28 mouse cellular contexts compared by ENCODE assay signal in the genomic region with DNA sequence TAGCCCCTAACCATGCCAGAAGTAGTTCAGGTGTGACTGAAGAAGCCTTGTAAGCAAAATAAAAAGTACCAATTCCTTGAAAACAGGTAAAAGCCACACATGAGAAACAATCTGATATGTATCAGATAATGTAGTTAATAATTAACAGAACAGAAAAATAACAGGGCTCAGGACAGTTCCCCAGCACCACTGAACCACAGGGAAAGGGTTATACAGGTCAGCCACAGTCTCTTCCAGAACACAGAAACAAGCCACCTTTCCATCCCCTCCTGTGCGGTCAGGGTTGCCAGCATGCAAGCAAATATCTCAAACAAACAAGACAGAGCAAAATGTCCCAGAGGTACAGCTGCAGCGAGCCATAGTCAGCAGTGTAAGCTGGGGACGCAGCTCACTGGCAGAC. TPM values are rescaled to one million over a fixed set of nuclear protein-coding genes. Genes with fewer than 3 reads are reported as not detected.
A peak's percentile ranks its signal among the peaks of the same experiment; 100 is the strongest.
DNase-seq lines count a peak whose midpoint lies in the region; ATAC-seq and TF ChIP-seq lines count a peak whose summit lies in the region.
"Had no signal": no experiment of that assay in that cellular context is flagged by ENCODE, and none has a peak within 500 bp of the region (broad histone marks: within the 10 kb centered on the region; RNA-seq: fewer than 3 reads in every experiment).

No protein-coding gene starts in this region.

- H3K4me1 ChIP-seq in kidney, adult 2 months (ENCODE audit: control insufficient read depth, insufficient read depth, low read length), result peaks cover 7% of the 10 kb centered on the region
- H3K4me1 ChIP-seq in intestine, embryonic 16.5 days (ENCODE audit: control insufficient read depth, insufficient read depth, low read length), result no peaks in the 10 kb centered on the region
- peaks cover 11% of the 10 kb centered on the region for H3K4me1 ChIP-seq in liver, embryonic 11.5 days (replicated peaks; ENCODE audit: control insufficient read depth, insufficient read depth, low read length)
- H3K4me1 ChIP-seq in liver, embryonic 16.5 days (ENCODE audit: control insufficient read depth, low read depth, low read length), result peaks cover 39% of the 10 kb centered on the region
- H3K4me1 ChIP-seq: embryonic facial prominence, embryonic 10.5 days; embryonic facial prominence, embryonic 15.5 days; forebrain, embryonic 15.5 days; hindbrain, embryonic 13.5 days; limb, embryonic 13.5 days; midbrain, embryonic 15.5 days; neural tube, embryonic 15.5 days had no signal

- H3K27me3 ChIP-seq in kidney, adult 2 months (replicated peaks; ENCODE audit: control insufficient read depth, insufficient read depth, low read length), result no peaks in the 10 kb centered on the region
- no peaks in the 10 kb centered on the region for H3K27me3 ChIP-seq in intestine, embryonic 16.5 days (replicated peaks; ENCODE audit: control insufficient read depth, insufficient read depth, low read length)
- H3K27me3 ChIP-seq in liver, embryonic 11.5 days (replicated peaks; ENCODE audit: control insufficient read depth, insufficient read depth, low read length), result no peaks in the 10 kb centered on the region
- H3K27me3 ChIP-seq in liver, embryonic 16.5 days (ENCODE audit: control insufficient read depth, insufficient read depth, low read depth, low read length), result no peaks in the 10 kb centered on the region
- H3K27me3 ChIP-seq: embryonic facial prominence, embryonic 15.5 days; forebrain, embryonic 15.5 days; hindbrain, embryonic 13.5 days; limb, embryonic 13.5 days; midbrain, embryonic 15.5 days; neural tube, embryonic 15.5 days had no signal

- 42% methylated on average over 3 of the region's 3 CpGs for whole genome bisulfite sequencing in kidney, adult 2 months
- WGBS in intestine, embryonic 16.5 days, result 47% methylated on average over 3 of the region's 3 CpGs
- 68% methylated on average over 3 of the region's 3 CpGs for WGBS in liver, embryonic 11.5 days
- 63% methylated on average over 3 of the region's 3 CpGs for WGBS in liver, embryonic 16.5 days (ENCODE audit: insufficient replicate concordance)

- peak; percentile 55 for ATAC-seq in intestine, embryonic 16.5 days
- ATAC-seq in liver, embryonic 11.5 days (replicated peaks; ENCODE audit: low FRiP score), result no peak
- peak; percentile 53 for ATAC-seq in liver, embryonic 16.5 days (ENCODE audit: low read depth)
- no peak for ATAC-seq in cerebellum, adult (ENCODE audit: insufficient number of reproducible peaks, low FRiP score, low TSS enrichment)
- ATAC-seq: forebrain, embryonic 15.5 days; midbrain, embryonic 15.5 days had no signal

- TF ChIP-seq POLR2A in kidney, adult 2 months (IDR thresholded peaks at IDR 0.05; ENCODE audit: low read depth, low read length), result no peak

- no peak overlapping the region for H3K9ac ChIP-seq in intestine, embryonic 16.5 days (ENCODE audit: low read depth, low read length)
- H3K9ac ChIP-seq in liver, embryonic 11.5 days (ENCODE audit: low read depth, low read length), result no peak overlapping the region
- H3K9ac ChIP-seq in liver, embryonic 16.5 days (ENCODE audit: low read depth, low read length), result no peak overlapping the region
- H3K9ac ChIP-seq: embryonic facial prominence, embryonic 15.5 days; forebrain, embryonic 15.5 days; hindbrain, embryonic 13.5 days; limb, embryonic 13.5 days; lung, embryonic 14.5 days; midbrain, embryonic 15.5 days; neural tube, embryonic 15.5 days had no signal

- no peak overlapping the region for H3K4me2 ChIP-seq in intestine, embryonic 16.5 days (ENCODE audit: low read depth, low read length)
- H3K4me2 ChIP-seq in liver, embryonic 11.5 days, result no peak overlapping the region
- no peak overlapping the region; the same call in 1 of the 2 replicates for H3K4me2 ChIP-seq in liver, embryonic 16.5 days (ENCODE audit: low read depth, low read length)
- H3K4me2 ChIP-seq: embryonic facial prominence, embryonic 15.5 days; forebrain, embryonic 15.5 days; heart, embryonic 11.5 days; hindbrain, embryonic 13.5 days; limb, embryonic 13.5 days; lung, embryonic 14.5 days; midbrain, embryonic 15.5 days; neural tube, embryonic 15.5 days had no signal

- peak overlapping the region; percentile 11; the same call in 1 of the 2 replicates for H3K27ac ChIP-seq in kidney, adult 2 months (ENCODE audit: insufficient read depth, low read depth, low read length)
- no peak overlapping the region for H3K27ac ChIP-seq in intestine, embryonic 16.5 days (ENCODE audit: low read length)
- peak overlapping the region; percentile 28; the same call in 1 of the 2 replicates for H3K27ac ChIP-seq in liver, embryonic 11.5 days (ENCODE audit: low read depth, low read length)
- H3K27ac ChIP-seq in liver, embryonic 16.5 days (ENCODE audit: low read length), result peak overlapping the region; percentile 73
- H3K27ac ChIP-seq: embryonic facial prominence, embryonic 10.5 days; embryonic facial prominence, embryonic 15.5 days; forebrain, embryonic 15.5 days; hindbrain, embryonic 13.5 days; layer of hippocampus, adult 2 months; limb, embryonic 13.5 days; midbrain, embryonic 15.5 days; neural tube, embryonic 15.5 days had no signal

- TF ChIP-seq CTCF in kidney, adult 2 months (conservative IDR thresholded peaks at IDR 0.05; ENCODE audit: insufficient read depth, insufficient read length, low read depth, low read length), result no peak

- H3K9me3 ChIP-seq in intestine, embryonic 16.5 days (ENCODE audit: control insufficient read depth, low read length), result no peaks in the 10 kb centered on the region
- H3K9me3 ChIP-seq in liver, embryonic 11.5 days (ENCODE audit: control insufficient read depth, low read length), result no peaks in the 10 kb centered on the region
- no peaks in the 10 kb centered on the region for H3K9me3 ChIP-seq in liver, embryonic 16.5 days (replicated peaks; ENCODE audit: control insufficient read depth, low read length)
- H3K9me3 ChIP-seq: embryonic facial prominence, embryonic 10.5 days; embryonic facial prominence, embryonic 15.5 days; forebrain, embryonic 15.5 days; hindbrain, embryonic 13.5 days; limb, embryonic 13.5 days; midbrain, embryonic 15.5 days; neural tube, embryonic 15.5 days had no signal

- no peak overlapping the region for H3K4me3 ChIP-seq in kidney, adult 2 months (ENCODE audit: insufficient read depth, low read depth, low read length)
- H3K4me3 ChIP-seq in intestine, embryonic 16.5 days (ENCODE audit: low read length), result no peak overlapping the region
- no peak overlapping the region for H3K4me3 ChIP-seq in liver, embryonic 11.5 days (ENCODE audit: low read depth, low read length)
- no peak overlapping the region for H3K4me3 ChIP-seq in liver, embryonic 16.5 days (ENCODE audit: low read depth, low read length)
- H3K4me3 ChIP-seq: embryonic facial prominence, embryonic 10.5 days; embryonic facial prominence, embryonic 15.5 days; forebrain, embryonic 15.5 days; hindbrain, embryonic 13.5 days; layer of hippocampus, adult 2 months; limb, embryonic 13.5 days; midbrain, embryonic 15.5 days; neural tube, embryonic 15.5 days had no signal

- DNase-seq in kidney, adult 2 months, result no peak
- DNase-seq in kidney, postnatal 36 days, result no peak
- no peak for DNase-seq in liver, embryonic 11.5 days (ENCODE audit: low spot score)
- no peak for DNase-seq in spleen, postnatal 36 days (ENCODE audit: low spot score in 2 of 2)
- no peak for DNase-seq in layer of hippocampus, adult 9-10 months (ENCODE audit: low spot score)
- DNase-seq: adrenal gland, adult 2 months; B cell, adult 2 months; cerebellum, adult 8-10 months; cerebellum, postnatal 25 days; gastrocnemius, postnatal 25 days; heart, postnatal 4 days; lung, embryonic 14.5 days; lung, postnatal 14 days; right cerebral cortex, postnatal 25 days; thymus, adult 2 months; thymus, postnatal 4 days had no signal

- H3K36me3 ChIP-seq in kidney, adult 2 months (ENCODE audit: control insufficient read depth, insufficient read depth, low read length), result no peaks in the 10 kb centered on the region
- H3K36me3 ChIP-seq in intestine, embryonic 16.5 days (ENCODE audit: control insufficient read depth, insufficient read depth, low read length), result no peaks in the 10 kb centered on the region
- H3K36me3 ChIP-seq in liver, embryonic 11.5 days (ENCODE audit: control insufficient read depth, insufficient read depth, low read length), result no peaks in the 10 kb centered on the region
- H3K36me3 ChIP-seq in liver, embryonic 16.5 days (ENCODE audit: control insufficient read depth, insufficient read depth), result no peaks in the 10 kb centered on the region
- H3K36me3 ChIP-seq: embryonic facial prominence, embryonic 10.5 days; embryonic facial prominence, embryonic 15.5 days; forebrain, embryonic 15.5 days; limb, embryonic 13.5 days; midbrain, embryonic 15.5 days had no signal

RNA-seq across cellular contexts. Expression of a gene that starts 18.5 kb away (rescaled TPM):
- polyA plus RNA-seq in kidney, adult 2 months (2012; rRNA removed), result 0.66 and 1.1 TPM in 2 replicates
- polyA plus RNA-seq in intestine, embryonic 16.5 days (2015; fragmentation: Nextera tagmentation; extraction: Ambion mirVana), result 1.5 and 2.0 TPM in 2 replicates
- polyA plus RNA-seq in liver, embryonic 11.5 days (2014; fragmentation: Nextera tagmentation; extraction: Ambion mirVana), result 37.2 and 37.3 TPM in 2 replicates
- polyA plus RNA-seq in liver, embryonic 16.5 days (2015; fragmentation: Nextera tagmentation; extraction: Ambion mirVana), result 24.8 and 26.2 TPM in 2 replicates

RNA-seq across cellular contexts. Expression of a gene that starts 28.7 kb away (rescaled TPM):
- polyA plus RNA-seq in kidney, adult 2 months (2012; rRNA removed), result 2.7 and 3.0 TPM in 2 replicates
- polyA plus RNA-seq in intestine, embryonic 16.5 days (2015; fragmentation: Nextera tagmentation; extraction: Ambion mirVana), result 0.69 and 0.73 TPM in 2 replicates
- 0.45 and 0.57 TPM in 2 replicates for polyA plus RNA-seq in liver, embryonic 11.5 days (2014; fragmentation: Nextera tagmentation; extraction: Ambion mirVana)
- 0.18 and 0.23 TPM in 2 replicates for polyA plus RNA-seq in liver, embryonic 16.5 days (2015; fragmentation: Nextera tagmentation; extraction: Ambion mirVana)
- polyA plus RNA-seq: heart, embryonic 11.5 days had no signal

RNA-seq across cellular contexts. Expression of a gene that starts 52.6 kb away (rescaled TPM):
- 49.5 and 52.0 TPM in 2 replicates for polyA plus RNA-seq in kidney, adult 2 months (2012; rRNA removed)
- polyA plus RNA-seq in intestine, embryonic 16.5 days (2015; fragmentation: Nextera tagmentation; extraction: Ambion mirVana), result 11.3 and 12.2 TPM in 2 replicates
- polyA plus RNA-seq in liver, embryonic 11.5 days (2014; fragmentation: Nextera tagmentation; extraction: Ambion mirVana), result 20.4 and 21.4 TPM in 2 replicates
- 32.4 and 34.8 TPM in 2 replicates for polyA plus RNA-seq in liver, embryonic 16.5 days (2015; fragmentation: Nextera tagmentation; extraction: Ambion mirVana)

Comparison
In these comparisons a context has a peak if more than half of its experiments do, and no peak if none do; other contexts are left out.
1. ATAC-seq: peak in intestine, embryonic 16.5 days (single experiment) and liver, embryonic 16.5 days (single experiment); none in liver, embryonic 11.5 days (single experiment) and cerebellum, adult (single experiment).